Mouse (Mus musculus) heart, adult 2 months (tissue): ENCODE results near the gene Pygl.

Experiments
- CTCF ChIP-seq: fragments of 200-600 bp; IDR thresholded peaks from 2 replicates; pipeline ENCODE4 v1.8.1; 2022; ENCODE audit warnings: antibody characterized with exemption, mild to moderate bottlenecking, moderate library complexity
- EP300 ChIP-seq: fragments of 200-500 bp; IDR thresholded peaks from 2 replicates; pipeline ENCODE4 v1.6.1; 2011; ENCODE audit warnings: low read depth, low read length, control low read depth; ENCODE audit not compliant: insufficient read depth
- POLR2A ChIP-seq: fragments of 200-500 bp; IDR thresholded peaks from 2 replicates; pipeline ENCODE4 v1.6.1; 2011; ENCODE audit warnings: mild to moderate bottlenecking, low read depth, low read length, control low read depth; ENCODE audit not compliant: insufficient read depth

DNA sequence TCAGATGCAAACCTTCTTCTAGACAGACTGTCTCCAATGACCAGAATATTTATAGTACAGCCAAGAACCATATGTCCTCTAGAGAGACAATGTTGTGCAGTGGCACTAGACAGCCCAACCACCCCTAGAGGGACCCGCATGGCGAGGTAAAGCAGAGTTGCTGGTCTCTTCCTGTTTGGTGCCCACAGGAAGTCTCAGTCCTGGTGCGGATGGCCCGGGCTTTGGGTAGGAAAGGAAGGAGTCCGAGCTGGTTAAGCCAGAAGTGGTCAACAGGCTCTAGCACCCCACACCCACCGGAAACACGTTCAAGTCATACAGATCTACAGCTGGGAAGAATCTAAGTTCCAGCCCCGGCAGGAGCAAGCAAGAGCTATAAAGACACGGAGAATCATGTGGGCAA, 36.0 kb upstream of the Pygl start:
- TF ChIP-seq CTCF (0 out of 2 replicates have a peak, but pooled peaks have one; percentile 11), EP300 (no peak), POLR2A (no peak)
